Mouse (Mus musculus) intestine, embryonic 16.5 days (tissue): ENCODE measurements around the gene Car12. TPM values are rescaled to one million over a fixed set of nuclear protein-coding genes. Genes with fewer than 3 reads are reported as not detected.
"Not testable (repeated sequence)": the region's sequence is repeated elsewhere in the genome, so short reads cannot be mapped to it uniquely, and the experiment has no call there.

ENCODE experiments used
- ATAC-seq: fragments of 200-750 bp; cut with Nextera tagmentation; 2 replicates; pipeline ENCODE4 v1.8.0; 2017; ENCODE audit warnings: moderate TSS enrichment, moderate library complexity
- H3K27ac ChIP-seq: fragments of 300-500 bp; sonication (generic); 2 replicates; pipeline ENCODE4 v1.5.1; 2014; ENCODE audit warnings: mild to moderate bottlenecking, low read length
- H3K27me3 ChIP-seq: fragments of 300-500 bp; sonication (generic); replicated peaks from 2 replicates; pipeline ENCODE4 v1.6.1; 2014; ENCODE audit warnings: low read length, control low read depth, mixed read lengths; ENCODE audit not compliant: control insufficient read depth, insufficient read depth
- H3K36me3 ChIP-seq: fragments of 300-500 bp; sonication (generic); 2 replicates; pipeline ENCODE4 v1.6.1; 2014; ENCODE audit warnings: low read length, control low read depth; ENCODE audit not compliant: control insufficient read depth, insufficient read depth
- H3K4me1 ChIP-seq: fragments of 300-500 bp; sonication (generic); 2 replicates; pipeline ENCODE4 v1.6.1; 2014; ENCODE audit warnings: low read length, control low read depth, mixed read lengths; ENCODE audit not compliant: control insufficient read depth, insufficient read depth
- H3K4me2 ChIP-seq: fragments of 300-500 bp; sonication (generic); 2 replicates; pipeline ENCODE4 v1.6.1; 2014; ENCODE audit warnings: low read depth, low read length, control low read depth
- H3K4me3 ChIP-seq: fragments of 300-500 bp; sonication (generic); 2 replicates; pipeline ENCODE4 v1.5.1; 2014; ENCODE audit warnings: mild to moderate bottlenecking, low read length
- H3K9ac ChIP-seq: fragments of 300-500 bp; sonication (generic); 2 replicates; pipeline ENCODE4 v1.6.1; 2014; ENCODE audit warnings: low read depth, low read length
- H3K9me3 ChIP-seq: fragments of 300-500 bp; sonication (generic); 2 replicates; pipeline ENCODE4 v1.6.1; 2016; ENCODE audit warnings: low read length, control low read depth; ENCODE audit not compliant: control insufficient read depth
- WGBS: fragments of 180-500 bp; shearing (Covaris S2); extraction: QIAGEN DNeasy Blood & Tissue Kit; methylation state at CpG from one replicate; pipeline ENCODE4 v1.1.7; 2014; 5-methylcytosine and 5-hydroxymethylcytosine counted together
- polyA plus RNA-seq: library from polyadenylated mRNA; unstranded; fragments of >200 nt; fragmentation: Nextera tagmentation; extraction: Ambion mirVana; gene quantifications from 2 replicates; pipeline ENCODE4 v1.2.1, GENCODE M21; 2015

Gene Car12
- polyA plus RNA-seq, 1 experiment from 2014 or later: 5.4 TPM

GRCm38 (mm10) chr9:66784552-66784951 is 71.1 kb downstream of the Car12 start:
- not testable (repeated sequence) for H3K4me3 ChIP-seq, H3K27me3 ChIP-seq, H3K36me3 ChIP-seq, H3K9ac ChIP-seq, H3K4me1 ChIP-seq, ATAC-seq, H3K9me3 ChIP-seq, H3K4me2 ChIP-seq, H3K27ac ChIP-seq
- no CpG with 5 or more reads among the region's 3 CpGs for WGBS

DNA sequence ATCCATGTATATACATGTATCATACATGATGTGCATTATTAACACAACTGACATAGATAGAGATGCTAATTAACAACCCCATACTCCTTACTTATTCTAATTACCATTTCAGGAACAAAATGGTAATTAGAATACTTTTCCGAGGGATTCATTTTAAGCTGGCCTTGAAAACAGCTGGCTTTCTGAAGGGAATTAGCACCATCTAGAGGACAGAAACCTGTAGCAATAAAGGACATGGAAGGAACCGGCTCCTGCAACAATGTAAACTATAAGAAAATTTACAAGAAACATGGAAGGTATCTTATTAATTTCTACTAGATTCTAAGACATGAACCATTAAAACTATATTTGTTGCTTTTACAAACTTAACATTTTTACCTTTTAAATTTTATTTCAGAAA is 74.3 kb downstream of the Car12 start:
- no peak overlapping the region for H3K4me3 ChIP-seq
- H3K4me2 ChIP-seq: no peak overlapping the region
- no peaks in the 10 kb centered on the region for H3K27me3 ChIP-seq
- no peaks in the 10 kb centered on the region for H3K36me3 ChIP-seq
- H3K4me1 ChIP-seq: no peaks in the 10 kb centered on the region
- H3K9ac ChIP-seq: no peak overlapping the region
- no peak overlapping the region for H3K27ac ChIP-seq
- ATAC-seq: no peak
- no peaks in the 10 kb centered on the region for H3K9me3 ChIP-seq
- 7% methylated on average over 2 of the region's 2 CpGs for WGBS

GRCm38 (mm10) chr9:66794629-66795463 is 81.4 kb downstream of the Car12 start:
- Histone ChIP-seq H3K4me1 (peaks cover 4% of the 10 kb centered on the region), H3K4me2 (peak overlapping the region; percentile 95), H3K4me3 (peak overlapping the region; percentile 80), H3K9me3 (no peaks in the 10 kb centered on the region), H3K27me3 (no peaks in the 10 kb centered on the region), H3K36me3 (no peaks in the 10 kb centered on the region), H3K27ac (peak overlapping the region; percentile 94), H3K9ac (peak overlapping the region; percentile 89)
- peak; percentile 32 for ATAC-seq
- 2% methylated on average over 43 of the region's 43 CpGs for whole genome bisulfite sequencing

GRCm38 (mm10) chr9:66795464-66796324 is 82.2 kb downstream of the Car12 start, which contains the start of gene Aph1b:
Aph1b (minus strand) TSS chr9:66795490.
- WGBS: under 1% methylated on average over 42 of the region's 42 CpGs
- no peaks in the 10 kb centered on the region for H3K36me3 ChIP-seq
- peaks cover 4% of the 10 kb centered on the region for H3K4me1 ChIP-seq
- peak within 1 kb of the TSS; percentile 95 for H3K4me2 ChIP-seq
- H3K9me3 ChIP-seq: no peaks in the 10 kb centered on the region
- peak within 1 kb of the TSS; percentile 89 for H3K9ac ChIP-seq
- no peaks in the 10 kb centered on the region for H3K27me3 ChIP-seq
- peak; percentile 99 for ATAC-seq
- H3K27ac ChIP-seq: peak within 1 kb of the TSS; percentile 94
- H3K4me3 ChIP-seq: peak within 1 kb of the TSS; percentile 80

DNA sequence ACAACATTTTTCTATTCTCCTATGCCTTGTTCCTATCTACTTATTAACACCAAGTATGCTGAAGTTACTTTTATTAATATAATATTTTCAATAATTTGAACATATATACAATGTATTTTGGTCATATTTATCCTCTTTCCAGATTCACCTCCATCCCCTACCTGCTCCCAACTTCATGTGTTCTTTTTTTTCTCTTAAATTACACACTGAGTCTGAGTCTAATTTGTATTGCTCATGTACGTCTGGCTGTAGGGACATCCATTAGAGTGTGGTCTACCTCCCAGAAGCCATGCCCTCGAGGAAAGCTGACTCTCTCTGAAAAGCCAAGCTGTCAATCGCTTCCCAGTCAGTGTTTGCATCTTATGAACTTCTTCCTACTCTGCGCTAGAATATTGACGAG is 83.3 kb downstream of the Car12 start, which contains the start of gene Gm10647:
Gene Gm10647, plus strand, starts transcription at position 301 of the 400 bp plus-strand sequence.
- Histone ChIP-seq H3K4me3 (peak within 1 kb of the TSS; percentile 80), H3K27ac (peak within 1 kb of the TSS; percentile 94; the same call in 1 of the 2 replicates), H3K27me3 (no peaks in the 10 kb centered on the region), H3K9ac (peak within 1 kb of the TSS; percentile 89), H3K36me3 (no peaks in the 10 kb centered on the region), H3K4me1 (peaks cover 4% of the 10 kb centered on the region), H3K4me2 (peak within 1 kb of the TSS; percentile 95), H3K9me3 (no peaks in the 10 kb centered on the region)
- ATAC-seq: no peak
- 73% methylated on average over 5 of the region's 5 CpGs for WGBS

DNA sequence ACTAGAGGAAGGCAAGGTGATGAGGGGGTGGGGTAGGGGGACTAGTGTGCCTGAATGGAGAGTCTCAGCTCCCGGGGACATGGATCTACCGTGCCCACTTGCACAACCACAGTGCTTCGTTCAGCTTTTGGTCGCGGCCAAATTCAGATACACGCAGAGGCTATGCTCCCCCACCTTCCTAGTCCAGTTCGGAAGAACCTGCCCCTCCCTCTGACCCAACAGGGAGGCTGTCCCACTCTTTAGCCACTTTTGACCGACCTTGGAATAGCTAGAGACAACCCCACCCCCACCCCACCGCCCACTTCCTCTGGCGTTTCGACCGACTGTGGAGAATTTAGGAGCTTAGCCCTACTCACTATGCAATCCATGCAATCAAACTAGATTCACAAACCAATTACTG is 88.5 kb downstream of the Car12 start:
- 0 out of 2 replicates have a peak, but pooled peaks cover 6% of the 10 kb centered on the region for H3K27me3 ChIP-seq
- no peak overlapping the region for H3K27ac ChIP-seq
- H3K4me3 ChIP-seq: no peak overlapping the region
- no peaks in the 10 kb centered on the region; the same call in 1 of the 2 replicates for H3K4me1 ChIP-seq
- H3K4me2 ChIP-seq: no peak overlapping the region
- H3K36me3 ChIP-seq: no peaks in the 10 kb centered on the region
- no peak overlapping the region for H3K9ac ChIP-seq
- 46% methylated on average over 12 of the region's 12 CpGs for WGBS
- ATAC-seq: no peak
- no peaks in the 10 kb centered on the region for H3K9me3 ChIP-seq

DNA sequence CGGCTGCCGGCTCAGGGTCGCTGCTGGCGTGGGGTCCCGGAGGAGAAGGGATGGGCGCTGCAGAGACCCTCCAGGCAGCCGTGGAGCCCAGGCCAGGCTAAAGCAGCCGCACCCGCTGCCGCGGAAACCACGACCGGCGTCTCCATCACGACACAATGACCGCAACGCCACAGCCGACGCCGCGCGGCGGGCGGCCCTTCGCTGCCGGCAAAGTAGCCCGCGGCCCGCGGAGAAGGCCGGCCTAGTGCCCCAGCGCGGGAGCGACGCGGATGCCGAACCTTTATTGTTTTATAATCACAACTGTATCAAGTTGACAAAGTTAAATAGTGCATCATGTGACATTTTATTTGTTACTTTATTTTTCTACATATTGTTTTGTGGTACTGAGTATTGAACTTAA is 92.5 kb downstream of the Car12 start:
- H3K27me3 ChIP-seq, H3K4me1 ChIP-seq, H3K9me3 ChIP-seq, ATAC-seq, H3K27ac ChIP-seq, H3K36me3 ChIP-seq: not testable (repeated sequence)
- H3K9ac ChIP-seq: 0 out of 2 replicates have a peak overlapping the region, but pooled peaks have one; percentile 29
- peak overlapping the region; percentile 38 for H3K4me3 ChIP-seq
- H3K4me2 ChIP-seq: peak overlapping the region; percentile 49
- 8% methylated on average over 30 of the region's 37 CpGs for WGBS

DNA sequence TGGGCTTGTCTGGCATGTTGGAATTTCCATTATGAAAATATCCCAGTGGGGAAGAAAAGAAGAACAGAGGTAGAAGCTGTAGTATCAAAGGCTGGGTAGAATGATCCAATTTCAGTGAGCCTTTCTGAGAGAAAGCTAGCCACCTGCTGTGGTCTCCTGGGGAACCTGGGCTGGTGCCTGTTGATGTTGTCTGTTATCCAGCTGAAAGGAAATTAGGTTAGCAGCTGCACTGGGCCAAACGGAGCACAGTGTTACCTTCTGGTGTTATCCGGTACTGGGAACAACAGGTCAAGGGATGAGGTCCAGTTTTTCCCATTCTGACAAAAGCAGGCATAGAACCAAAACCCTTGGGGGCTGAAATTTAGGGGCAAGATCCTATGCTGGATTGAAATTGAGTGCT is 99.9 kb downstream of the Car12 start:
- Histone ChIP-seq H3K4me2 (no peak overlapping the region), H3K4me1 (no peaks in the 10 kb centered on the region), H3K9ac (no peak overlapping the region), H3K27ac (no peak overlapping the region), H3K9me3 (no peaks in the 10 kb centered on the region), H3K27me3 (no peaks in the 10 kb centered on the region), H3K4me3 (no peak overlapping the region), H3K36me3 (no peaks in the 10 kb centered on the region)
- ATAC-seq: no peak
- WGBS: 43% methylated on average over 2 of the region's 2 CpGs
